Mouse (Mus musculus) testis, adult 2 months (tissue): ENCODE results near the gene Ebpl. TPM values are rescaled to one million over a fixed set of nuclear protein-coding genes. Genes with fewer than 3 reads are reported as not detected.

Source experiments
- H3K27ac ChIP-seq: fragments of 200-500 bp; 2 replicates; pipeline ENCODE4 v1.5.1; 2012; ENCODE audit warnings: low read depth, low read length; ENCODE audit not compliant: control insufficient read depth, insufficient read depth
- H3K27me3 ChIP-seq: fragments of 200-500 bp; 2 replicates; pipeline ENCODE4 v1.6.1; 2012; ENCODE audit warnings: mild to moderate bottlenecking, low read length, moderate library complexity; ENCODE audit not compliant: control insufficient read depth, insufficient read depth
- H3K36me3 ChIP-seq: fragments of 200-500 bp; 2 replicates; pipeline ENCODE4 v1.6.1; 2012; ENCODE audit warnings: mild to moderate bottlenecking, low read length; ENCODE audit not compliant: control insufficient read depth, insufficient read depth
- H3K4me1 ChIP-seq: fragments of 200-500 bp; 2 replicates; pipeline ENCODE4 v1.6.1; 2012; ENCODE audit warnings: low read length; ENCODE audit not compliant: control insufficient read depth, insufficient read depth
- H3K4me3 ChIP-seq: fragments of 200-500 bp; 2 replicates; pipeline ENCODE4 v1.5.1; 2012; ENCODE audit warnings: low read depth, mild to moderate bottlenecking, low read length, moderate library complexity, mixed read lengths; ENCODE audit not compliant: control insufficient read depth
- CTCF ChIP-seq: fragments of 200-500 bp; IDR thresholded peaks from 2 replicates; pipeline ENCODE4 v1.5.1; 2012; ENCODE audit warnings: low read depth, mild to moderate bottlenecking, inconsistent platforms, low read length, moderate library complexity; ENCODE audit not compliant: control insufficient read depth, insufficient read depth, insufficient replicate concordance
- POLR2A ChIP-seq: fragments of 200-500 bp; IDR thresholded peaks from 2 replicates; pipeline ENCODE4 v1.6.1; 2012; ENCODE audit warnings: low read depth, mild to moderate bottlenecking, inconsistent platforms, low read length, moderate library complexity; ENCODE audit not compliant: control insufficient read depth
- polyA plus RNA-seq: library from polyadenylated mRNA; depleted of rRNA; stranded (reverse); fragments of >200 nt; gene quantifications from 2 replicates; pipeline ENCODE4 v1.2.3, GENCODE M21; 2012; rRNA removed

Ebpl gene
- 0.55 and 0.84 TPM in 2 replicates for polyA plus RNA-seq

DNA sequence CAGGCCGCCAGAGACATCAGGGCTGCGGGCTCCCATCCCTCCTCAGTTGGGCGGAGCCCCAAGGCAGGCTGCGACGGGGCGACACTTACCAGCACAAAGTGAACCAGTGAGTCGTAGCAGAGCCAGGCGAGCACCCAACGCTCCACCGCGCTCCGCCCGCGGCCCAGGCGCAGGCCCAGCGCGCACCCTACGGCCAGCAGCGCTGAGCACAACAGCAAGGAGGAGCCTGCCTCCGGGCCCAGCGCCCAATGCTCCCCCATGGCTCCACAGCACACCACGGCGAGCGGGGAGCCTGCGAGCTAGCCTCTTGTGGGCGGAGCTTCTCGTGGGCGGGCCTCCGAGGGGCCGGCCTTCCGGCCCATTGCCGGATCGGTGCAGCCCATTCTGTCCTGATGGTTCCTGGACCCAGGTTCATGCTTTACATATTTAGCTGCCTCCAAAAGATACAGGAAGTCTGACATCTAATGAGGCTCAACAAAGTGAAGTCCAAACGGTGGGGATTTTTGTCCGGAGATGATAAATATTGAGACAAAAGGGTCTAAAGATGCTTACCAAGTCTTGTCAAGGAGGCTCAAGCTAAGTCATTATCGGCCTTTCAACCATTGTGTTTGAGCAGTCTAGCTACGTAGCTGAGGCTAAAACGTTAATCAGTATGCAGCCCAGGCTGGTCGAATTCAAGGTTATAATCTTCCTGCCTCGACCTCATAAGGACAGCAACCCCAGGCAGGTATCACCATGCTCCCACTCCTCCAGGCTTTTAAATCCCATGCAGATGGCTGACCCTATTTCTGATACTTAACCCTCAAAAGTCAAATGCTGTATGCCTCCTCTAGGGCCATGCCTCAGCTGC lies at the start of gene Ebpl:
Gene Ebpl, minus strand, starts transcription at position 309 of the 850 bp plus-strand sequence.
- H3K27me3 ChIP-seq, result no peaks in the 10 kb centered on the region
- TF ChIP-seq POLR2A, result peak; percentile 63
- no peak for TF ChIP-seq CTCF

DNA sequence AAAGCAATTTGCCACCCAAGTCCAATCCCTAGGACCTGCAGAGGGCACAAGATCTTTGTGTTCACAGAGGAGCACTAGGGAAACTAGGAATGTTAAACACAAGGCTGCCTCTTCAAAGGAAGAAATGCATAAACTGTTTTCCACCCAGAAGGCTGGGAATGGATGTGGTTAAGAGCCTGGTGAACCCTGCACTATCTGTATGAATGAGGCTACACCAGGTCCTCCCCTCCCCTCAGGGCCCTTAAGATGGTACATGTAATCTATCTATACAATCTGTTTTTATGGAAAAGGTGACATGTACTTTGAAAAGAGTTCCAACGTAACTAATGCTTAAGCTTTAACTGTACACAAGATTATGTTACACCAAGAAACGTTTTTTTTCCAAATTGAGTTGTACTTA lies 49.8 kb upstream of the Ebpl start:
- TF ChIP-seq POLR2A (no peak), CTCF (no peak)
- no peak overlapping the region for H3K27ac ChIP-seq
- H3K27me3 ChIP-seq, result no peaks in the 10 kb centered on the region
- H3K4me3 ChIP-seq, result no peak overlapping the region
- H3K4me1 ChIP-seq, result no peaks in the 10 kb centered on the region
- H3K36me3 ChIP-seq, result no peaks in the 10 kb centered on the region

More for the DNA sequence above, at the start of gene Ebpl:
- Histone ChIP-seq H3K27ac (peak within 1 kb of the TSS; percentile 46; the same call in 1 of the 2 replicates), H3K4me3 (peak within 1 kb of the TSS; percentile 89), H3K36me3 (no peaks in the 10 kb centered on the region), H3K4me1 (peaks cover 4% of the 10 kb centered on the region; the same call in 1 of the 2 replicates)

DNA sequence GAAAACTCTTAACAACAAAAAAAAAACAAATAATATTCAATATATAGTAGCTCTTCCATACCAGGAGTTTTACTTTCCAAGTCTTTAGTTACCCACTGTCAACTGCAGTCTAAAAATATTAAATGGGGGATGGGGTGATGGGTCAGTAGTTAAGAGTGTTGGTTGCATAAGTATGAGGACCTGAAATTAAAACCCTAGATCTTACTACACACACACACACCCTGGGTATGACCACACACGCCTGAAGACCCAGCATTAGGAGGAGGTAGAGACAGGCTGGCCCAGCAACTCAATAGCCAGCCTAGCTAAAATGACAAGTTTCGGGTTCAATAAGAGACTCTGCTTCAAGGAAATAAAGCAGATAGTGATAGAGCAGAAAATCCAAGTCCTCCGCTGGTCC lies 46.8 kb upstream of the Ebpl start:
- no peaks in the 10 kb centered on the region for H3K27me3 ChIP-seq
- H3K27ac ChIP-seq, result no peak overlapping the region
- H3K4me1 ChIP-seq, result no peaks in the 10 kb centered on the region
- TF ChIP-seq CTCF (no peak), POLR2A (no peak)
- H3K36me3 ChIP-seq, result no peaks in the 10 kb centered on the region
- H3K4me3 ChIP-seq, result no peak overlapping the region

DNA sequence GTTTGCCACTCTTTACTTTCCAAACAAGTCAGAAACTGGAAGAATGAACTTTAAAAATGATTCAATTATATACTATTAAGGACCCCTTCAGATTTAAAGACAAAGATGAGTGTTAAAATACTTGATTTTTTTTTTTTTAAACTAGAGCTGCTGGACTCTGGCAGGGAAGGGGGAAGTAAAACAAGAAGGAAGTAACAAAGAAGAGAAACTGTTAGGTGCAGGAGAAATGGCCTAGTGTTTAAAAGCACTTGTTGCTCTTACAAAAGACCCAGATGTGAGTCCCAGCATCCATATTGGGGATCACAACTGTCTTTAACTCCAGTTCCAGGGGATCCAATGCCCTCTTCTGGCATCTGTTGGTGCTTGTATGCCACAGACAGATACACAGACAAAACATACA lies 45.5 kb upstream of the Ebpl start:
- H3K27me3 ChIP-seq, result no peaks in the 10 kb centered on the region
- H3K27ac ChIP-seq, result no peak overlapping the region
- no peak overlapping the region for H3K4me3 ChIP-seq
- H3K4me1 ChIP-seq, result no peaks in the 10 kb centered on the region
- H3K36me3 ChIP-seq, result no peaks in the 10 kb centered on the region
- TF ChIP-seq CTCF, result no peak
- no peak for TF ChIP-seq POLR2A

DNA sequence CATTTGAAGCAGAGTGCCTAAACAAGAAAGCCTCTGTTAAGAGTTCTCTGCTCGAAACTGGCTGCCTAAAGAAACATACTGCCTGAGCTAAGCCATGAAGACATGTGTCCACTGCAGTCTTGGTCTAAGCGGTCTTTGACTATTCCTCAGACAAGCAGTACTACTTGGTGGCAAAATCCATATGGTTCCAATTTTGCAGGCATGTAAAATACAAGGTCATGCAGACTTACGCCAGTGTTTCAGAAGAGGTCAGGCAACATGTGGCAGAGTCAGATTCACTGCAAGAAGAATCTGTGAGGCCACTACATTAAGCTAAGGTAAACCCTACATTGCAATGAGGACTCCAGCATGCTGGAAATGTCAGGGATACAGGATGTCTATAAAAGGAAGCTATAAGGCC lies 44.7 kb upstream of the Ebpl start:
- no peak overlapping the region for H3K4me3 ChIP-seq
- no peak overlapping the region for H3K27ac ChIP-seq
- H3K4me1 ChIP-seq, result no peaks in the 10 kb centered on the region
- no peaks in the 10 kb centered on the region for H3K36me3 ChIP-seq
- H3K27me3 ChIP-seq, result no peaks in the 10 kb centered on the region
- TF ChIP-seq POLR2A (no peak), CTCF (no peak)

DNA sequence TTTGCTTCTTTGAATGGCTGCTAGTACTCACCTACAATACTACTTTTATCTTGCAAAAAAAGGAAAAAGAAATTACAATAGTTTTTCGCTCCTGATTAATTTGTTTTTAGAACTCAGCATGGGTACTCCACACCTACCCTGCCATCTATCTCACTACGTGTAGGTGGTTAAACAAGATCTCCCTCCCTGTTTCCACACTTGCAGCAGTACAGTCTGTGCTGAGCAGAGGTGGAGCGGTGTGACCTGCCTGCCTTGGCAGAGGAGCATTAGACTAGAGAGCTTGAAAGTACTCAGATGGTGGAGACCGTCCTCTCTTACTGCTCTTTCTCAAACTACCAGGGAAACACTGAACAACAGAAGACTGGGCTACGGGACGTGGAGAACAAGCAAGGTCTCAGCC lies 34.5 kb upstream of the Ebpl start:
- Histone ChIP-seq H3K27ac (no peak overlapping the region), H3K4me3 (no peak overlapping the region), H3K36me3 (no peaks in the 10 kb centered on the region; the same call in none of the 2 replicates), H3K4me1 (no peaks in the 10 kb centered on the region), H3K27me3 (no peaks in the 10 kb centered on the region)
- TF ChIP-seq CTCF (no peak), POLR2A (no peak)

DNA sequence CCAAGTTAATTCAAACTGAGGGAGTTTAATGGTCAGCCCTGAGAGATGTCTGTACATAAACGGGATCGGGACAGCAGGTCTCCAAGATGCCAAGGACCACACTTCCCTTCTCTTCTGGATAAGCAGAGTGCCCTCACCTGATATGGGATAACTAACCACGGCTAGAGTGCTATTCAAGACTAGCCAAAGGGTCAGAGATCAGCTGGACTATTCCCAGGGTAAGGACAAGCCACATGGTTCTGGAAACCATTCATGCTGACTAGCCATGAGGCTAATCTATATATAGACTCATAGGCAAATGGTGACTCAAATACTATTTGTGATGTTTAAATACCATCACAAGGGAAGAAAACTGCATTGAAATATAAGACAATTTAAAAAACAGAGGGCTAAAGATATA lies 30.3 kb upstream of the Ebpl start:
- H3K27me3 ChIP-seq, result no peaks in the 10 kb centered on the region

DNA sequence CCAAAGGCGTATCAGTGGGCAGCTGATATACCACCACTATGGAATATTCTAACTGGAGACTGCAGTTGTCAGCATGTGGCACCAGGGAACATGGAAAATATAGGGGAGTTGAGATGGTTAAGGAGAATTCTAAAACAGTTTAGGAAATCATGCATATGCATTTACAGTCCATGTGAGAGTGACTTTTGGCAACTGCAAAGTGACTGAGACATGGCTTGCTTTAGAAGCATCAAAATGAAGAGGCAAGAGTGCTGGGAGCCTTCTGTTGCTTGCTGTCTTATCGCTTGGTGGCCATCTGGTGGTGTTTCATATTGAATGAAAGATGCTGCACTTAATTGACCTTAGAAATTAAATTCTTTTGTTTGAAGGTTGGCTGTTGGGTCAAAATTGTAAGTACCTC lies 7.1 kb upstream of the Ebpl start:
- TF ChIP-seq CTCF, result no peak
- no peak for TF ChIP-seq POLR2A
- Histone ChIP-seq H3K27me3 (no peaks in the 10 kb centered on the region), H3K4me3 (no peak overlapping the region), H3K27ac (no peak overlapping the region), H3K4me1 (no peaks in the 10 kb centered on the region), H3K36me3 (peaks cover 3% of the 10 kb centered on the region)

More for the DNA sequence above, 30.3 kb upstream of the Ebpl start:
- Histone ChIP-seq H3K4me1 (no peaks in the 10 kb centered on the region), H3K4me3 (no peak overlapping the region), H3K36me3 (no peaks in the 10 kb centered on the region; the same call in none of the 2 replicates), H3K27ac (no peak overlapping the region)
- TF ChIP-seq CTCF (no peak), POLR2A (no peak)
